Mouse (Mus musculus) myocyte (in vitro differentiated cells): ENCODE measurements around the gene Cmtm4.

Experiments used
- E2F4 ChIP-seq: IDR thresholded peaks from one replicate; pipeline ENCODE4 v1.6.1; 2011; ENCODE audit warnings: mild to moderate bottlenecking, control low read depth, moderate library complexity; ENCODE audit not compliant: insufficient read depth
- POLR2A ChIP-seq: IDR thresholded peaks from one replicate; pipeline ENCODE4 v1.6.1; 2011; ENCODE audit warnings: low read depth, mild to moderate bottlenecking, control low read depth, moderate library complexity; ENCODE audit not compliant: insufficient read length
- TCF12 ChIP-seq: IDR thresholded peaks from one replicate; pipeline ENCODE4 v1.6.1; 2011; ENCODE audit warnings: mild to moderate bottlenecking, control low read depth; ENCODE audit not compliant: poor library complexity, insufficient read depth, severe bottlenecking
- TCF3 ChIP-seq: IDR thresholded peaks from one replicate; pipeline ENCODE4 v1.6.1; 2011; ENCODE audit warnings: low read depth, control low read depth; ENCODE audit not compliant: insufficient read length

GRCm38 (mm10) chr8:104403596-104403995 lies 8.0 kb upstream of the Cmtm4 start:
- TF ChIP-seq TCF12 = no peak
- no peak for TF ChIP-seq POLR2A
- no peak for TF ChIP-seq E2F4
- TF ChIP-seq TCF3 = no peak
